Mouse (Mus musculus): ENCODE measurements at regions not wholly inside any gene's neighbourhood (a gene's known extent, or its start where the extent isn't known, plus 50 kb on each side); places are given as distances from the start of the nearest gene placed in this dataset.

DNA sequence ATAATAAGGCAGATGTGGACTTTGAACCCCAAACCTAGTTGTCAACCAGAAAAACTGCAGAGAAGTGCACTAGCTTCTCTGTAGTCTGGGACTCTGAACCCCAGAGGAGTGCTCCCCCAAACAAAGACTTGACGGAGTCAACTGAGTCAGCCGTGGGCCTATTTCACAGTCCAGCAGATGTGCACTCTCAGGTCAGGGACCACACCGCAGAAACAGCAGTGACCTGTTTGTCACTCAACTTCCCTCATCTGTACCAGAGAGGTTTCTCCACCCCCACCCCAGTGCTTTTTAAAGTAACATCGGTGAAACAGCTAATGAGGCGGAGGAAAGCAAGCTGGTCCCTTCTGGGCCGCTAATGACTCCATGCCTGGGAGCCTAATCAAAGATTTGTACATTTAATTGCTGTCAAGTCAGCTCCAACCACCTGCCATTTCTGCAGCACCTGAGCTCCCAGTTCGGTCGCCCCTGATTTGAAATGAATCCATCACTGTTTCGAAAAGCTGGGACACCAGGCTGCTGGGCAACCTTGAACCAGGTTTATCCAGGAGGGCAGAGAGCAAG, 276.5 kb downstream of the Cog6 start:
- no peak for TF ChIP-seq CTCF (IDR thresholded peaks at IDR 0.05; ENCODE audit: borderline replicate concordance, extremely low read depth, insufficient read depth, insufficient read length)
- no peak for TF ChIP-seq POLR2A (IDR thresholded peaks at IDR 0.05; ENCODE audit: borderline replicate concordance, extremely low read depth, insufficient read depth, insufficient read length, poor library complexity, severe bottlenecking)
